Mouse (Mus musculus): ENCODE data around the gene Triobp.
A peak's percentile ranks its signal among the peaks of the same experiment; 100 is the strongest.

Triobp gene

DNA sequence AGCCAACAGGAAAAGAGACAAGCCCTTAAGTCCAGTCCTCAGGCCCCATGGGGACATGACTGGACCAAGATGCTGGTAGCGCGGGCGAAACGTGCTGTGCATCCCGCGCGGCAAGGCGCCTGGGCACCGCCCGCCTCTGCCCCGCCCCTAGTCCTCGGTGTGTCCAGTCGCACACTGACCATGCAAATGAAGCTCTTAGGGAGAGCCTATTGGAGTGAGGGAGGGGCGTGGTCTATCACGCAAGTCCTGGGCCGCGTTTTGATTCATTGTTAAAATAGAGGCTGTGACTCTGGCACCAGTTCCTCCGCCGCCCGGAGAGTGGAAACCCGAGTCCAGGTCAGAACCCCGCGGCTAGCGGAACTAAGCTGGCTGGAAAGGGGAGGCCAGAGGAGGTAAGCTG is at the start of gene Triobp:
TSS of gene Triobp (plus strand) at position 68 of the 400 bp plus-strand sequence.
- DNase-seq (ENCODE audit: low read depth, low spot score), result peak; percentile 90

DNA sequence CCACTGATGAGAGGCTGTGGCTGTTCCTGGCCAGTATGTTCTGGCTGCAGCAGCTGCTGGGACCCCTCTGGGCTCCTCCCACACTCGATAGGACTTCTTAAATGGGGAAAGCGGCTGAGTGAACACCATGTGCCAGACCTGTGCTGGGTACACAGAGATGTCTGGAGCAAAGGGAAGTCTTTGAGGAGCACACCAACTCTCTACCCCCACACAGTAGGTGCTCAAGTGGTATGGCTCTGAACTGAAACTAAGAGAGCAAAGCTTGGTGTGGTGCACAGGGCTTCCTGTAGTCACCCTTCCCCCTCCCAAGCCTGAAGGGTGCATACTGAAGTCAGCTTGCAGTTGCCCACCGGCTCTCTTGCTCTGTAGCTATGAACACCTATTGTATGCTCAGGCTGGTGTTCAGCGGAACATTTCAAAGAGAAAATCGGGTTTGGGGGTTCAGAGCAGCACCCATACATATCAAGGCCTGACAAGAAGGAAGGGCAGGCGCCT is 49.0 kb upstream of the Triobp start:
- DNase-seq (ENCODE audit: low read depth, low spot score), result no peak

DNA sequence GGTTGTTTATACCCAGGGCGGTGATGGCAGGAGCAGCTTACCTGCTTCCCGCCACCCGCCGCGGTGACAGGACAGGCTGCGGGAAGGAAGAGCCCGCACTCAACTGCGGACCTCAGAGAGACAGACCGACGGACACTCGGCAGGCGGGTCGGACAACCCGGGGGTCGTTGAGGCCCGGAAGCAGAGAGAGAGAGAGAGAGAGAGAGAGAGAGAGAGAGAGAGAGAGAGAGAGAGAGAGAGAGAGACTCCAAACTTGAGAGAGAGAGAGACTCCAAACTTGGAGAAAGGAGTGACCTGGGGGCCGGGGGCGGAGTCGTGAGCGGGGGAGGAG is 48.1 kb upstream of the Triobp start, which contains the start of gene Gm49510:
TSS of gene Gm49510 (plus strand) at position 259 of the 331 bp plus-strand sequence.
- DNase-seq (ENCODE audit: low read depth, low spot score), result no peak

DNA sequence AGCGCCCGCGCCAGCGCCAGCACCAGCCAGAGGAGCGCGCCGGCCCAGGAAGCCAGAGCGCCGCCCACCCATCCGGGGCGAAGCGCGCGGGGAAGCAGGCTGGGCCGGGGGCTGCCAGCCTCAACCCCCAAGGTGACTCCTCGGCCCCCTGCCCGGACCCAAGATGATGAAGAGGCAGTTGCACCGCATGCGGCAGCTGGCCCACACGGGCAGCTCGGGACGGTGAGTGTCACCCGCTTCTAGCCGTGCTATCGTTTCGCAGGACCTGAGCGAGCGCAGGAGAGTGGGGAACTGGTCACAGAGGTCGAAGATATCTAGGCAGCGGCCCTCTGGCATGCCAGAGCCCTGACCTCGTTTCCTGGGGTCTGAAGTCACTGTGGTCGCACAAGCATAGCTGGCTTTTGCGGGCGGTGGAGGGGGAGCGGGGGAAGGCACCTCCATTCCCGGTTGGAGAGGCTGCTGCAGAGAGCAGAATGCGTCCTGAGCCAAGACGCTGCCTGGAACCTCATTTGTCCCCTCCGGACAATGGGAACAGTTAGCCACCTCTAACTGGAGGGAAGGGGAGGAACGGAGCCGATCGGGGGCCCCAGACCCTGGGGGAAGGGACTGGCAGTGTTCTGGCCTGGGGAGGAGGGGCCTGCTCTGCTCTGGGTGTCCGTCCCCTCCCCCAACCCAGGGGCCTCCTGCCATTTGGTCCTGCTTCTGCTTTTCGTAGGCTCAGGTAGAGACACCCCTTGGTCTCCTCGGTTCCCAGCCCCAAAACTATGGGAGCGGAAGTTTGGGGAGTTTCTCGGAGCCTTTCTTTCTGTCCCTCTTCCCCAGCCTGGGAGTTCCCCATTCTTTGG is 47.6 kb upstream of the Triobp start, which contains the start of gene Sh3bp1:
TSS of gene Sh3bp1 (plus strand) at position 29 of the 845 bp plus-strand sequence.
- DNase-seq (ENCODE audit: low read depth, low spot score), result no peak

DNA sequence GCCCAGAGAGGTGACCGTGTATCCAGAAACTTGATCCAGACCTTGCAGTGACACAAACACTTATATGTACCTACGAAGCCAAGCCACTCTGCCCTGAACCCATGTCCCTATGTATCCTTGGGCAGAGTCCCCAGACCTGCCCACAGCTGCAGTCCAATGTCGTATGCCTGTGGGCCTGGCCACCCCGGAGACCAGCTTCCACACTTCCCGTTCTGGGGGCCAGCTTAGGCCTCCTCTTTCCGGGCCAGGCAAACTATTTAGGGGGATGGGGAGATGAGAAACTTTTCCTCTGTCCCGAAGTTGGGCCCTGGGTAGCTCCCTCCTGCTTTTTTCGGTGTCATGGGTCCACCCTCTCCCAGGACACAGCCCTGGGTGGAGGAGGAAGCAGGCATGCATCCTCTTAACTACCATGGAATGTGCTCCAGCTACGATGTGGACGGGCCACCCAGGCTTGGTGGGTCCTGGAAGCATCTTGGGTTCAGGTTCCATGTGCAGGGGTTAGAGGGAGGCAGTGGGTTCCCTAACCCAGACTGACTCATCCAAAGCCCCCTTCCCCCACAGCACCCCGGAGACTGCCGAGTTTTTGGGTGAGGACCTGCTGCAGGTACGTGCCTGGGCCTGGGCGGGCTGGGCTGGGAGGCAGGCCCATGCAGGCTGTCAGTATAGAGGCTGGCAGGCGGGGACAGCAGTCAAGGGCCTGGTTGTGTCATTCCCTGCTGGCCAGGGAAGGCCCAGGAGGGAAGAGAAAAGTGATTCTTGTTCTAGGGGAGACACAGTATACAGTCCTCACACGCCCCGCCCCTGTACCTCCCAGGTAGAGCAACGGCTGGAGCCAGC is 46.7 kb upstream of the Triobp start:
- no peak for DNase-seq (ENCODE audit: low read depth, low spot score)

DNA sequence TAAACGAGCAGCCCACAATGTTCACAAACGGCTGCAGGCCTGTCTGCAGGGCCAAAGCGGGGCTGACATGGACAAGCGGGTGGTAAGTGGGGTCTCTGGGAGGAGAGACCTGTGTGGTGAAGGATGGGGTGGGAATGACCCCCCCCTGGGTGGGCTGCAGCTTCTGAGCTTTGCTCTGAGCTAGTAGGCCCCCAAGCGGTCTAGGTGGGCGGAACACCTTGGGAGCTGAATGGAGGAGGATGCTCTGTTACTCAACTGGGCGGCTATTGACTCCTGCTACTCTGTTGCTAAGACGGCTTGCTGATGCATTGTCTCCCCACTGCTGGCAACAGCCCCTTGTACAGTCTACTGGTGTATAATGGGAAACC is 46.1 kb upstream of the Triobp start:
- DNase-seq (ENCODE audit: low read depth, low spot score), result no peak

DNA sequence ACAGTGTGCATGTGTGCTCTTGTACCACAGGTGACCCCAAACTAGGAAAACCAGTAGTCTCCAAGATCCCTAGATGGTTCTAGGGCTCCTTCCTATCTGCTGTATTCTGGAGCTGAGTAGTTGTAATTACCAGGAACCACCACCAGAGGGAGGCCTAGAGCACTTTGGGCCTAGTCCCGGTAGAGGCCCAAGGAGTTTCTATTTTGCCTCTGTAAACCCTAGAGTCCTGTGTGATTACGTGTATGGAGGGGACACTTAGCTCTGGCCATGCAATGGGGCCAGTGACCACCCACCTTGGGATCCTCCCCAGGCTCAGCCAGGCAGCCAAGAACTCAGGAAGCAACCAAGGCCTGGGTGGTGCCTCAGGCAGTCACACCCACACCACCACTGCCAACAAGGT is 44.3 kb upstream of the Triobp start:
- peak; percentile 88 for DNase-seq (ENCODE audit: low read depth, low spot score)

DNA sequence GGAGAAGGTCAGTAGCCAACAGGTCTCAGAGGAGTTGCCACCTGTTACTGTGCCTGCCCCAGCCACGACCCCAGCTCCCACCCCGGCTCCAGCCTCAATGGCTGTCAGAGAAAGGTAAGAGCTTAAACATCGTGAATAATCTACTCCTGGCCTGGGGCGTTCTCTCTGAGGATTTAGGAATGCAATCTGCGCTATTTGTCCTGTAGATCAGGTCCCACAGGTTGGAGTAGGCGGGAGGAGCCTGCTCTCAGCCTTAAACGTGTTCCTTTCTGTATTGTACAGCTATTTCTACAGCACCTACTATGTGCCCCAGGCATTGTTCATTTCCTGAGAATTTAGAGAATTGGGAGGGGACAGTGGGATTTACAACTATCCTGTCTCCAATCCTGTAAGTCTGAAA is 39.1 kb upstream of the Triobp start:
- no peak for DNase-seq (ENCODE audit: low read depth, low spot score)

DNA sequence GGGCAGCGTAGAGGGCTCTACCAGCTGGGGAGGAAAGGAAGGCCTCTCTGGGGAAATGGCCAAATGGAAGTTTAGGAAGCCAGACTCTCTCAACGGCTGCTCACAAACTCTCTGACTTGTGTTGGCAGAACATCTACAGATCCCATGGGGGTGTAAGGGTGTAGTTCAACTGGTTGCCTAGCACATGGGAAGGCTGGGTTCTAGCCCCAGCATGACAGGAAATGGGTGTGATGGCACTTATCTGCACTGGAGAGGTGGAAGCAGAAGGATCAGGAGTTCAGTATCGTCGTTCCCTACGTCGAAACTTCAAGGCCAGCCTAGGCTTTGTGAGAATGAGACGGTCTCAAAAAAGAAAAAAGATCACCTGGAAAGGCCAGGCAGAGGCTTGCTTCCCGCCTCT is 38.5 kb upstream of the Triobp start:
- no peak for DNase-seq (ENCODE audit: low read depth, low spot score)

DNA sequence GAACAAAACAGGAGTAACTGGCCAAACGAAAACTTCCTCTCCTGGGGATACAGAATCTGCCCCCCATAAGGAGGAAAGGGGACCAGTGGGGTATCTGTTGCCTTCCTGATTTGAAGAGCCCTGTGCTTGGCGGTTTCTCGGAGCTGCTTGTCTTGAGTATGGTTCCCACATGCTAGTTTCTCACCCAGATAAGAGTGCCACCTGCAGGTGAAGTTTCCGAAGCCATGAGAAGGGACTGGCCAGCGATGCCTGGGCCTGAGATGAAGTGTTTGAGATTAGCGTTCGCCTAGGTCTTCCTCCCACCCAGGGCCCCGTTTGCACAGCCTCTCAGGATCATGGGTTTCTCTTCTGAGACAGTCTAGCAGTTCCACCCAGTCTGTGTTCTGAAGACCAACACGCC is 35.5 kb upstream of the Triobp start:
- DNase-seq (ENCODE audit: low read depth, low spot score), result no peak

DNA sequence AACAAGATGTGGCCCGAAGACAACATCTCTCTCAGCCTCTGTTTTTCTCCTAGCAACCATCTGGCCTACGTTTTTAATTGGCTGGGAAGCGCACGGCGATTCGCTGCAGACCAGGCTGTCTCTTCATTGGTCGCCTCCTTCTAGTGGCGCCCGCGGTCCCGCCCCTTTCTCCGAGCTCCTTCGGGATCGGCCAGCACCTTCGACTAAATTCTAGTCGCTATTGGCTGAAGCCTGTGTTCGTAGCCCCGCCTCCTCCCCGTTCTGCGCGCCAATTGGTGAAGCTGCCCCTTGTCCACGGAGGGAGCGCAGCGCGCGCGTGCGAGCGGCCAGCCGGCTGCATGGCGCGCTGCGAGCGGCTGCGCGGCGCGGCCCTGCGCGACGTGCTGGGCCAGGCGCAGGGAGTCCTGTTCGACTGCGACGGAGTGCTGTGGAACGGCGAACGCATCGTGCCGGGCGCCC is 33.9 kb upstream of the Triobp start, which contains the start of gene Pdxp:
TSS of gene Pdxp (plus strand) at position 288 of the 459 bp plus-strand sequence.
- peak; percentile 98 for DNase-seq (ENCODE audit: low read depth, low spot score)

DNA sequence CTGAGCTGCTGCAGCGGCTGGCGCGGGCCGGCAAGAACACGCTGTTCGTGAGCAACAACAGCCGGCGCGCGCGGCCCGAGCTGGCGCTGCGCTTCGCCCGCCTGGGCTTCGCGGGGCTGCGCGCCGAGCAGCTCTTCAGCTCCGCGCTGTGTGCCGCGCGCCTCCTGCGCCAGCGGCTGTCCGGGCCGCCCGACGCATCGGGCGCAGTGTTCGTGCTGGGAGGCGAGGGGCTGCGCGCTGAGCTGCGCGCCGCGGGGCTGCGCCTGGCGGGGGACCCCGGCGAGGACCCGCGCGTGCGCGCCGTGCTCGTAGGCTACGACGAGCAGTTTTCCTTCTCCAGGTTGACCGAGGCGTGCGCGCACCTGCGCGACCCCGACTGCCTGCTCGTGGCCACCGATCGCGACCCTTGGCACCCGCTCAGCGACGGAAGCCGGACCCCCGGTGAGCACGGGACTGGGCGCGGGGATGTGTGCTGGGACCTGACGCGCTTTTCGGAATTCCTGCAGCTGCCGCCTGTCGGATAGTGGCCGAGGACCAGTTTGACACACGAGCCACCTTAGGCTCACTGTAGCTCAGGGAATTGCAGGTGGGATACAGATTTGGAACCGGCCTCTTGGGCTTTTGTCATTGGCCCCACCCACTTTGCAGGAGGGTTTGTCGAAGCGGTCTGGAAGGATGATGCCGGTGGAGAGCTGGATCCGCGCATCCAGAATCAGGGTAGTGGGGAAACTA is 33.3 kb upstream of the Triobp start:
- no peak for DNase-seq (ENCODE audit: low read depth, low spot score)

DNA sequence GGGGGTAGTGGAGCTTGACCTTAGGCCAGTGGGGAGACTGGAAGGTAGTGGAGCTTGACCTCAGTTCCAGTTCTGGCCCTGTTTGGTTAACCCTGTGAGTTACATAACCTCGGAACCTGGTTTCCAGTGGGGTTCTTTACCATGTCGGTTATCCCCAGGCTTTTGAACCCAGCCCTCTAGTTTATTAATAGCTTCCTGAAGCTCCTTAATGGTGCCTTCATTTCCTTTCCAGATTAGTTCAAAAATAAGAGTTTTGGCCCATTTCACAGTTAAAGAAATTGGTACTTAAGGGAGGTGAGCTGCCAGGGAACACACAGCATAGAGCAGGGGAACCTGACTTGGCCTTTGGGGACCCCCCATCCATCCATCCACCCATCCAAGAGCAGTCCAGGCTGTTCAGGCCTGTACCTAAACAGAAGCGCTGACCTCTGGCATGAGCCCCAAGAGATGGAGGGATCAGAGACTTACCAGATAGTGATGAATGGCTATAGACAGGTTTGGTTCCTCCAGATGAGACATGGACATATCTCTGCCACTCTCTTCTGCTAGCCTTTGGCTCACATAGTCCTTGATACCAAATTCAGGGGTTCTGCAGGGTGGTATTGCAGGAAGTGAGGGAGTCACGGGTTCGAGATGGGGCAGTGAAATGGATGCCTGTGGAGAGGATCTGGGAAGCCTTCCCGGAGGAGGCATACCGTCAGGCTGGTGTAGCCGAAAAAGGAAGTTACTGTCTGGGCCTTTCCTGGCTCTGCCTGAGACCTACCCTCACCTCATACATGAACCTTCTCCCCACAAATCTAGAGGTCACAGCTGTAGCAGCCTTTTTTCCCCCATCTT is 32.5 kb upstream of the Triobp start:
- no peak for DNase-seq (ENCODE audit: low read depth, low spot score)

DNA sequence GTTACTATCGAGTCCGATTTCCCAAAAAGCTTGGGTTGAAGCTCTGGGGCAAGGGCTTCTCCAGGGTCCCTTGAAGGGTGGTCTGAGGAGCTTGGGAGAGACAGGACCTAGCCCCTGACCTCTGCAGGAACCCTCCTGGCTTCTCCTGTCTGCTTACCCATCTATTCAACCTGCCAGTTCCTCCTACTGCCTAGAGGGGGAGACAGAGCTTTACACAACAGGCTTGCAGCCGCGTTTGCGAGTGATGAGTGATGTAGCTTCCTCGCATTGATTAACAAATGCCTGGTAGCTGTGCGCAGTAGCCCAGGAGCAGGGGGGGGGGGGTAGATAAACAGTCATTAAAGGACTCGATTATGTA is 31.9 kb upstream of the Triobp start:
- DNase-seq (ENCODE audit: low read depth, low spot score), result peak; percentile 77

DNA sequence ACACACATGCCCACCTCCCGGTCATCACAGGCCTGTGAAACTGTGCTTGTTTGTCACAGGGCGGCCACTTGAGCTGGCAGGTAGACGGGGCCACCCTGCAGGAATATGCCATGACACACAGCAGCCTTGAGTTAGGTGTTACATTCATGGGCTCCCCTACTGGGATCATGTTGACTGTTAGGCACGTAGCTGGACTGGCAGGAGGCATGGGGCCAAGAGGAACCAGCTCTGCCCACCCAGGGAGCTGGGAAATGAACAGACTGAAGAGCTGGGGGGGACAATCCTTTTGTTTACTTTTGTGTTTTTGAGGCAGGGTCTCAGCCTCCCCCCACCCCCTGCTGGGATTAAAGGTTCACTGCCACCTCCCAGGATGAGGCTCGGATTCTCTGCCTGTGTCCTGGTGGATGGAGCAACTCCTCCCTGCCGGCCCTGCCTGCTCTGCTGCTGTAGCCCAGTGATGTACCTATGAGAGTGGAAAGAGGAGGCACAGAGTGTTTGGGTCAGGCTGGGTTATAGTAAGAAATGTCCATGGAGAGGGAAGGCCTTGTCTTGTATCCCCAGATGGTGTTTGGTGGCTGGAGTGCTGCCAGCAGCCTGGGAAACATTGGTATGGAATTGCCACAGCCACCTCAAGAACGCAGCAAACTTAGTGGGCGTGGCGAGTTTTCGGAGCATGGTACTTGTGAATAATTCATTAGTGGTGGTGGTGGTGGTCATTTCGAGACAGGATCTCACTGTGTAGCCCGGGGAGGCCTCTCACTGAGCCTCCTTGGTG is 31.3 kb upstream of the Triobp start:
- no peak for DNase-seq (ENCODE audit: low read depth, low spot score)

DNA sequence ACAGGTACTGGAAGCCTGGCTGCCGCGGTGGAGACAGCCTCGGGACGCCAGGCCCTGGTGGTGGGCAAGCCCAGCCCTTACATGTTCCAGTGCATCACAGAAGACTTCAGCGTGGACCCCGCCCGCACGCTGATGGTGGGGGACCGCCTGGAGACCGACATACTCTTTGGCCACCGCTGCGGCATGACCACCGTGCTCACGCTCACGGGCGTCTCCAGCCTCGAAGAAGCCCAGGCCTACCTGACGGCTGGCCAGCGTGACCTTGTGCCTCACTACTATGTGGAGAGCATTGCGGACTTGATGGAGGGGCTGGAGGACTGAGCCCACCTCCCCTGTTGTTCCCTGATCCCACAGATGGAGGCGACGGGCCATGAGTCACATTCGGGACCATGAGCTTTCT is 29.4 kb upstream of the Triobp start:
- no peak for DNase-seq (ENCODE audit: low read depth, low spot score)

DNA sequence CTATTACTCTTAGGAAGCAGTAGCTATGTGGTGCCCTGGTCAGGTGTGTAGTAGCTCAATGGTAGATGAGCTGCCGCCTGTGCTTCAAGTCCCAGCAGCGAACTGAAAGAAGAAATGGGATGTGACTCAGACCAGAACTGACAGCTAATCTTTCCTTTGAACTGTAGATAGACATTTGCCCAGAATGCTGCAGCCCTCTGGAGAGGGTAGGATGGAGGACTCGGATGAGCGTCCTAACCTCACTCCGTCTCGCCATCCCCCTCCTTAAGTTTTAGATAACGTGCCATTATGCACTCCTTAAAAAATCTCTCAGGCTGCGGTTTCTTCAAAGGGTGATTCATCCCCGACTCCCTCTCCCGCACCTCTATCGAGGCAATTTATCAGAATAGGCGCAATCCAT is 27.6 kb upstream of the Triobp start:
- no peak for DNase-seq (ENCODE audit: low read depth, low spot score)

DNA sequence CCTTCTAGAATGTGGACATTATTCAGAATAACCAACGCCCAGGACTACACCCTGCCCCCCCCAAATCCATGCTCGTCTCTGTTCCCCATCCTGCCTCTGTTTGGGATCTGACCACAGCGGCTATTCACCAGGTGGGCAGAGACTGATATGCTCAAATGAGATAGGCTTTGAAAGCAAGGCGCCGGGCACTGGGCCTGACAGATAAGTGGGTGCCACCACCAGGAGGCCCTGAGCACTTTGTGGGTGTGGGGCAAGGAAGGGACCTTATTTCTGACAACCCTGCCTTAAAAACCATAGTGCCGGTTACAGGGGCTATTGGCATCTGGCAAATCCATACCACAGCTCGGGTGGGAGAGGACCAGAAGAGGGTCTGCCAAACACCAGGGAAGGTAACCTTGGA is 24.8 kb upstream of the Triobp start:
- DNase-seq (ENCODE audit: low read depth, low spot score), result no peak

DNA sequence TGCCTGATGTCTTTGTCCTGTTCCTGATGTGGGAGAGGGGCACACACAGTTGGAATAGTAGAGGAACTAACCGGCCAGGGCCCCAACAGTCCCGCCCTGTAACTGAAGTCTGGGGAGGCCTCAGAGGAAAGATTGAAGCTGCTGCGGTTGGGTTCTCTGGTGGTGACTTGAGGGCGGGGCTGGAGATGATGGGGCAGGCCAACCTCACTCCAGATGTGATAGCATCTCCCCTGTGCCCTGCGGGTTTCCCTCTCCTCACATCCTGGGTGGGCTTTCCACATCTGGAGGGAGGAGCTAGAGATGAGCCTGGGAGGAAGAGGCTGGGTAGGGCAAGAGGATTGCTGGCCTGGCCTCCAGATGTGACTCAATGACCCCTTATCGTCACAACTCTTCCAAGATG is 23.9 kb upstream of the Triobp start:
- no peak for DNase-seq (ENCODE audit: low read depth, low spot score)

DNA sequence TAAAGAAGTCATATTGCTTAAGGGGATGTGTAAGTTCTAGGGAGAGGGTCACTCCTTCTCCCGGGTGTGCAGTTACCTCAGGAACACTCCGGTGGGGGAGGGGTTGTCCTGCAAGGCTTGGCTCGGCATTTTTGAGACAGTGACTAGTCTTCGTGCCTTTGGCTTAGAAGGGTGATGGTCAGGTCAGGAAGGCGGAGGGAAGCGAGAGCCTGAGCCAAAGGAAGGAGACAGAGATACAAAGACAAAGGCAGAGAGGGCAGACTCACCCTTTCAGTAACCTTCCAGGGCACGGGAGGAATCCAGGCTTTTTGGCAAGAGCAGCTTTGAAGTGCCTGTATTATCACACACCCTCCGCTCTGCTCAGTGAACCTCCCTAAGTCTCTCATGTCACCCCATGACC is 22.4 kb upstream of the Triobp start:
- no peak for DNase-seq (ENCODE audit: low read depth, low spot score)
